In the genomic region with DNA sequence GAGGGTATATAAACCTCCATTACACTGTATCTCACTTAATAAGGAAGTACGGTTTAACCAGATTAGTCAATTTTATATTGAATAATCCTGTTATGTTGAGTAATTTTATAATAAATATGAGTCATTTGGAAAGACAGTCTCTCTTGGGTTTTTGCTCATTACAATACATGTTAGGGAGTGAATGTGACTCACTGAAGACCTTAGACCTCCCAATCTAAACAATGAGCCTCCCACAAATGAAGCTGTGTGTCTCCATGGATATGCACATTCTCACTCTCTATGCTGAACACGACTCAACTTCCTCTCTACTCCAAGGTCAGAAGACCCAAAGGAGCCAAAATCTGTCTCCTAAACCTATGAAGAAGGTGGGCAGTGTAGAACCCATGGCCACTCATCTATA, we compare ENCODE assay signal across 16 mouse cellular contexts.
DNase-seq lines count a peak whose midpoint lies in the region.
"Had no signal": no experiment of that assay in that cellular context is flagged by ENCODE, and none has a peak within 500 bp of the region (broad histone marks: within the 10 kb centered on the region; RNA-seq: fewer than 3 reads in every experiment).

No protein-coding gene starts in this region.

- intact Hi-C loops in heart, postnatal 36 days (cut with DNase I): no loop called here
- intact Hi-C loops in left cerebral cortex, postnatal 10 days (cut with DNase I): no loop called here

- peak; percentile 51 for DNase-seq in heart, adult 11 months
- DNase-seq in heart, postnatal 36 days: no peak
- peak; percentile 39 for DNase-seq in 3134 (ENCODE audit: extremely low read depth, insufficient read length, low spot score)
- DNase-seq in Muller cell, postnatal 12 days (ENCODE audit: inconsistent ontology term): peak; percentile 60
- DNase-seq in left cerebral cortex, postnatal 10 days (ENCODE audit: extremely low spot score in 1 of 2, low spot score in 2 of 2): no peak
- no peak for DNase-seq in c-Kit-positive CD71-positive TER-119-positive erythroid progenitor cells, embryonic 14.5 days (ENCODE audit: low spot score)
- DNase-seq: adrenal gland, adult 2 months; adrenal gland, postnatal 14 days; cerebellum, adult 11-12 months; cerebellum, adult 8-10 months; cerebellum, postnatal 10 days; cerebellum, postnatal 36 days; embryo, embryonic 11 days; gastrocnemius, postnatal 10 days; gastrocnemius, postnatal 36 days; heart, postnatal 14 days had no signal

Comparison
In these comparisons a context has a peak if more than half of its experiments do, and no peak if none do; other contexts are left out.
1. DNase-seq: peak in heart, adult 11 months (single experiment), 3134 (single experiment) and Muller cell, postnatal 12 days (single experiment); none in heart, postnatal 36 days (0 of 2), left cerebral cortex, postnatal 10 days (0 of 2) and c-Kit-positive CD71-positive TER-119-positive erythroid progenitor cells, embryonic 14.5 days (single experiment).